Mouse (Mus musculus) fibroblast of lung, adult 2 months (primary cell): ENCODE data around the gene Eif4g3.
"Not testable (repeated sequence)": the region's sequence is repeated elsewhere in the genome, so short reads cannot be mapped to it uniquely, and the experiment has no call there.

ENCODE experiments used
- DNase-seq: peaks from one replicate; pipeline ENCODE4 v3.0.0-alpha.2; 2011; ENCODE audit warnings: low read depth

The Eif4g3 gene

DNA sequence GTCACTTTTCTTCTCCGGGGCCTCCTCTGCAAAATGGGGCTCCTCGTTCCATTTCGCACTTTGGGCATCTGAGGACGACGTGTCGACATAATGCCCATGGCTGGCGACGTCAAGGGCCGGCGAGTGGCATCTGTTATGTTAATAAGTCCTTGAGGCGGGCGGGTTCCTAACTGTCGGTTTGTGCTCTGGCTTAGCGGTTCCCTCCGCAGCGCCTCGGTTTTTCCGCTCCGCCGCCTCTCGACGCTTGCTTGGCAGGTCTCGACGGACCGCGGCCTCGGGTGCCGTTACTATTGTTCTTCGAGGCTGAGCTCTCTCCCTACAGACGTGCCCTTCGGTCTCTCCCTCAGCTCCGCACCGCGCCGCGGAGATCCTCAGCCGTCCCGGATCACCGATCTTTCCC is at the start of gene Eif4g3:
TSS of gene Eif4g3 (plus strand) at position 133 of the 400 bp plus-strand sequence.
- DNase-seq, result no peak

- DNase-seq, result no peak
Measured at GRCm38 (mm10) chr4:137943540-137943939, 49.3 kb upstream of the Eif4g3 start.

DNA sequence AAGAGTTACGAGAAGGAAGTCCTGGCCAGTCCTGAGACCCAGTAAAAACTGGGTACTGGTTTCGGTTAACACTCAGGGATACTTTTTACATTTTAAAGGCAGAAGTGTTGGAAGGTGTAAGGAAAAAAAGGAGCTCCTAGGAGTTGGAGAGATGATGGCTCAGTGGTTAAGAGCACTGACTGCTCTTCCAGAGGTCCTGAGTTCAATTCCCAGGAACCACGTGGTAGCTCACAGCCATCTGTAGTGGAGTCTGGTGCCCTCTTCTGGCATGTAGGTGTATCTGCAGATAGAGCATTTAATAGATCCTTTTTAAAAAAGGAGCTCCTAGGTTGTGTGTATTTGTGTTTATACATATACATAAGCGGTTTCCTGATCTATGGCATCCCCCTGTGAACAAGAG is 47.4 kb upstream of the Eif4g3 start:
- DNase-seq, result no peak

- no peak for DNase-seq
Measured at GRCm38 (mm10) chr4:137946419-137946818, 46.4 kb upstream of the Eif4g3 start.

GRCm38 (mm10) chr4:137952840-137953239 is 40.0 kb upstream of the Eif4g3 start:
- DNase-seq, result peak; percentile 31

DNA sequence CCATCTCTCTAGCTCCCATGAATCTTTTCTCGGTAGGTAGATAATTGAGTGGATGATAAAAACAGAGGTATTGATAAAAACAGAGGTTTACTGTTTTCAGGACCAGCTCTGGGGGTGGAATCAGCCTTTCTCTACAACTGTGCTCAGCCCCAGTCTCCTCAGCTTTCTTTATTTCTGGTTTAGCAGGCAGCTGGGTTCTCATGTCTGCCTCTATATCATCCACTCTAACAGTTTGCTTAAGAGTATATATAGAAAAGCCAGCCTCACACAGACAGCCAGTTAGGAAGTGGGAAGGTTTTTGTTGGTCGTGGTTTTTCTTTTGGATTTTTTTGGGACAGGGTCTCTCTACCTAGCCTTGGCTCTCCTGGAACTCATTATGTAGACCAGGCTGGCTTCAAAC is 38.6 kb upstream of the Eif4g3 start:
- DNase-seq, result no peak

DNA sequence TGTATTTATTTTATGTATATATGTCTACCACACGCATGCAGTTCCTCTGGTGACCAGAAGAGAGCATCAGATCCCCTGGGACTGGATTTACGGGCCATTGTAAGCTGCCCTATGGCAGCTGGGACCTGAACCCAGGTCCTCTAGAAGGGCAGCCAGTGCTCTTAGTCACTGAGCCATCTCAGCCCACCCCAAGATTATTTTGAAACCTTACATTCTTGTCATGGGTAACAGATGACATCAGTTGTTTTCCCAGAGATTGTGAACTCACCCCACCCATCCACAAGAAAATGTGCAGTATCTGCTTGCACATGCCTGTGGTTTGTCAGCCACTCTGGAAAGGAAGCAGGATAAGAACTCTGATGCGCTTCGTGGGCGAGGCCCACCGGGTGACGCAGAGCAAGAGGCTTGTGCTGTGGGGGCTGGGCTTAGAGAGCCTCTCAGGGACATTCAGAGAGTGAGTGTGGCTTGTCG is 37.9 kb upstream of the Eif4g3 start:
- DNase-seq, result peak; percentile 82

DNA sequence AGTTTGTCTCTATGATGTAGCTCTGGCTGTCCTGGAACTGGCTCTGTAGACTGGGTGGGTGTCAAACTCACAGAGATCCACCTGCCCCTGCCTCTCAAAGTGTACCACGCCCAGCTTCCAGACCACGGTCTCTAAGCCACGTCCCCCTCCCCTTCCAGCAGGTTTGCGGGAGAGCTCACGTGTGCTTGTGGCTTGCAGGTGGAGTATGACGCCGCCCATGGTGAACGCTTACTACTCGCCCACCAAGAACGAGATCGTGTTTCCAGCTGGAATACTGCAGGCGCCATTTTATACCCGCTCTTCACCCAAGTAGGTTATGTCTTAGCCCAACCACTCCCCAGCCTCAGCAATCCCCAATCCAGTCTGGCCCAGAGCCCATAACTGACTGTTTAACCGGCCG is 36.6 kb upstream of the Eif4g3 start:
- DNase-seq, result no peak

GRCm38 (mm10) chr4:137959889-137960665 is 32.7 kb upstream of the Eif4g3 start:
- DNase-seq, result no peak

DNA sequence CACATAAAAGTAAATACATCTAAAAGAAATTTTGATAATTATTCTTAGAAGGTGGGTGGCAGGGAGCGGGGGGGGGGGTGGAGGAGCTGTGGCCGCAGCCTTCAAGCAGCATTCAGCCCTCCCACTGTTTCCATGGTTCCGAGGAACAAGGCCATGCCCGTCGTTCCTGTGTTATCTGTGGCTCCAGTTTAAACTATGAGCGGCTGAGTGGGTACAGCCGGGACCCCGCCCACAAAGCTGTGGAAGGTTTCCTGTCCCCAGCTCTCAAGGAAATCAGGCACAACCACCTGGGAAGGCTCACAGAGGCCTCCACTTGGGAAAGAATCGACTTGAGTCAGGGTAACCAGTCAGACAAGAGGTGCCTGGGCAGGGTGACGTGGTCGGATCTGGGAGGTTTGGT is 32.1 kb upstream of the Eif4g3 start:
- DNase-seq, result no peak

DNA sequence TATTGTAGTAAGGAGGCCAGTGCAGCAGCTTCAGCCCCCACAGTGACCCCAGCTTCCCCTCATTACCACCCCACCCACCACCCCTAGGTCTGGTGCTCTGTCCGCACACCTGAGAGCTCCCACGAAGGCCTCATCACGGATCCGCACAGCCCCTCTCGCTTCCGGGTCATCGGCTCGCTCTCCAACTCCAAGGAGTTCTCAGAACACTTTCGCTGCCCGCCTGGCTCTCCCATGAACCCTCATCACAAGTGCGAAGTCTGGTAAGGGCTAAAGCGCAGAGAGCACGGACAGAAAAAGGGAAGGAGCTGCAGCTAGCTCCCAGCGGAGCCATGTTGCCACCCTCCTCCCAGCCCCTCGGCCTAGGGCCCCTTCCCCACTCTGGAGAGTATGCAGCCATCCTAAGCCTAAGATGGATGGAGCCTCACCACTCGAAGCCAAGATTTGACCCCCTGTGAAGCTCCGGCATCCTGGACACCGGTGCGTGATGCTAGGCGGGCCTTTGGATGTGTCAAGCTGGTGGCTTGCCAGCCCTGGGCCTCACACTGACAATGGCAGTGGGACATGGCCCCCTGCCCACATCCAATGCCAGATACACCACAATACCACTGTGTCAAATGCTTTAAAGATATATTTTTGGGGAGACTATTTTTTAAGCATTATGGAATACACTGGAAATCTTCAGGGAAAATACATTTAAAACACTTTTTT is 30.0 kb upstream of the Eif4g3 start:
- DNase-seq, result no peak

GRCm38 (mm10) chr4:137963431-137963830 is 29.4 kb upstream of the Eif4g3 start:
- DNase-seq, result no peak

GRCm38 (mm10) chr4:137963881-137964584 is 28.8 kb upstream of the Eif4g3 start:
- DNase-seq, result peak; percentile 67

GRCm38 (mm10) chr4:137964585-137964930 is 28.3 kb upstream of the Eif4g3 start:
- no peak for DNase-seq

DNA sequence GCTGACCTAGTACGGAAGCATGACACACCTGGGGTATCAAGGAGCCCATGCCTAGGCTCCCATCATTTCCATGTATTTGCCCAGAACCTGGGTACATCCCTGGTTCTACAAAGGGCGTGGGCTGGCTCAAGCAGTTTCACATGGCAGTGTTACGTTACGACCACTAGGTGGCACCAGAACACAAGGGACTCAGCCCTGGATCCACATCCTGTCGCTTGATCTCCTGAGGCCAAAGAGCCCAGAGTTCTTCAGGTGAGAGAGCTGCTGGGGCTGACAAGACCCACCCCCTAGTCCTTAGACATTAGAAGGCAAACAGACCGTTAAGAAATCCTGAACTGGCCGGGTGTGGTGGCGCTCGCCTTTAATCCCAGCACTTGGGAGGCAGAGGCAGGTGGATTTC is 24.6 kb upstream of the Eif4g3 start:
- peak; percentile 29 for DNase-seq

DNA sequence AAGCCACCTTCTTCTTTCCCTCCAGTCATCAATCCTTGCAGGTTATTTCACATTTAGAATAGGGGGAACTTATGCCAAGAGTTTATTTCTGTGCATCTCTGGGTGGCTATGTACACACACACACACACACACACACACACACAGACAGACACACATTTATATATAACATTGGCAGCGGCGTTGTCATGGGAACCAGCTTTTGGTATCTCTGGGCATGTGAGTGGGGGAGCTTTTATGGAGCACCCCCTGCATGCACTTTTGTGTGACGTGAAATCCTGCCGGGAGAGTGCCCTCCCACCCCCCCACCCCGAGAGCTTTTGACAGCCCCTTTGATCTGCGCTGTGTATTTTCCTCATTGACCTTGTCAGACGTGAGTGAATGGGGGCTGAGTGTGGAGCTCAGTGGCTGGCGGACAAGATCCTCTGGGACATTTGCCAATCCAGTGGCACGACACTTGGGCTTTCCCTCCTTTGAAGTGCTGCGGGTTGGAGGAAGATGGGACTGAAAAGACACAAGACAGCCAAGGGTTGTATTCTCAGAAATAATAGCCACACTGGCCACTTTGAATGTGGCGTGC is 22.1 kb upstream of the Eif4g3 start:
- DNase-seq, result not testable (repeated sequence)

- DNase-seq, result not testable (repeated sequence)
Measured at GRCm38 (mm10) chr4:137974856-137975432, 17.9 kb upstream of the Eif4g3 start.

- DNase-seq, result not testable (repeated sequence)
Measured at GRCm38 (mm10) chr4:137979066-137979644, 13.7 kb upstream of the Eif4g3 start.

DNA sequence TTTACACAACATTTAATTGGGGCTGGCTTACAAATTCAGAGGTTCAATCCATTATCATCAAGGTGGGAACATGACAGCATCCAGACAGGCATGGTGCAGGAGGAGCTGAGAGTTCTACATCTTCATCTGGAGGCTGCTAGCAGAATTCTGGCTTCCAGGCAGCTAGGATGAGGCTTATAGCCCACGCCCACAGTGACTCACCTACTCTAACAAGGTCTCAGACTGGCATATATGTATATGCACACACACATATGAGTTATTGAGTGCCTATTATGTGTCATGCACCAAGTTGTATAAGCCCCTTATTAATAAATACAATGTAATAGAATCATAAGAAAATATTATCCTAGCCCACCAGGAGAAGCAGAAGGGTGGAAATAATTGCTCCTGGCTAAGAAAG is 10.0 kb upstream of the Eif4g3 start:
- DNase-seq, result no peak

- DNase-seq, result no peak
Measured at GRCm38 (mm10) chr4:137984212-137984611, 8.6 kb upstream of the Eif4g3 start.

DNA sequence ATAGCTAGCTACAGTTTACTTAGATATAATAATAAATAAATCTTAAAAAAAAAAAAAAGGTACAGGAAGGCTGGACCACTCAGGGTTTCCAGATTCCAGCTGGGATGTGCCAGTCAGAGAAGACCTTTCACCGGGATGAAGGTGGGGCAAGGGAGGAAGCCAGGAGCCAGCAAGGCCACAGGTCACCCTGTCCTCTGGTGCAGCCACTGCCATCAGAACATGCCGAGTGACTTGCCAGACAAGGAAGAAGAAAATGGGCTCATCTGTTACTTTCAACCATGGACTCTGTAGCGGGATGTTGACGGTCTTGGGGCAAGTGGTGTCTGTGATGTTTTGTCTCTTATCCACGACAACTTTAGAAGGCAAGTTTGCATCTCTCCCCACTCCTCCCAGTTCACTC is 8.1 kb upstream of the Eif4g3 start:
- no peak for DNase-seq

DNA sequence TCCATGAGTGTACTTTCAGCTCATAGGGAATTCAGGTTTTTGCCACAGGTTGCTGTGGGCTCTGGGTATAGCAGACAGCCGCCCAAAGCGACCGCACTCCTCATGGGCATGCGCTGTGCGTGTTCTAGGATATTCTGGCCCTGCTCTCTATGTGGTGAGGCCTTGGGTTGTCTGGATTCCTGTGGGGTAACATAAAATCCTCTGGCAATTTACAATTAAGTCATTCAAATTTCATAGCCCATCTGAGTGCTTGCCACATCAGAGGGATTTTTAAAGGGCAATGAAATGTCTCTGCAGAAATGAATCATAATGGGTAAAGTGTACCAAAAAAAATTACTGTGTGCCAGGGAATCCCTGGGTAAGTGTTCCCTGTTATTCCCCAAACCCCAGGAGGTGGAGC is 3.4 kb upstream of the Eif4g3 start:
- peak; percentile 74 for DNase-seq
